Mouse (Mus musculus) thymus, postnatal 14 days (tissue): ENCODE measurements around the gene Slc38a3.

ENCODE experiments used
- DNase-seq: peaks from one replicate; pipeline ENCODE4 v3.0.0; 2021

Slc38a3 gene

GRCm38 (mm10) chr9:107612945-107613569 lies 56.3 kb downstream of the Slc38a3 start:
- no peak for DNase-seq

- peak; percentile 98 for DNase-seq
Observed at GRCm38 (mm10) chr9:107612191-107612944, 57.0 kb downstream of the Slc38a3 start.

GRCm38 (mm10) chr9:107611456-107612190 lies 57.7 kb downstream of the Slc38a3 start:
- DNase-seq = no peak

GRCm38 (mm10) chr9:107609433-107609830 lies 59.9 kb downstream of the Slc38a3 start:
- no peak for DNase-seq

- no peak for DNase-seq
Observed at GRCm38 (mm10) chr9:107608741-107609432, 60.4 kb downstream of the Slc38a3 start, which contains the start of gene Sema3b. Gene Sema3b (minus strand): TSS chr9:107609229.

DNA sequence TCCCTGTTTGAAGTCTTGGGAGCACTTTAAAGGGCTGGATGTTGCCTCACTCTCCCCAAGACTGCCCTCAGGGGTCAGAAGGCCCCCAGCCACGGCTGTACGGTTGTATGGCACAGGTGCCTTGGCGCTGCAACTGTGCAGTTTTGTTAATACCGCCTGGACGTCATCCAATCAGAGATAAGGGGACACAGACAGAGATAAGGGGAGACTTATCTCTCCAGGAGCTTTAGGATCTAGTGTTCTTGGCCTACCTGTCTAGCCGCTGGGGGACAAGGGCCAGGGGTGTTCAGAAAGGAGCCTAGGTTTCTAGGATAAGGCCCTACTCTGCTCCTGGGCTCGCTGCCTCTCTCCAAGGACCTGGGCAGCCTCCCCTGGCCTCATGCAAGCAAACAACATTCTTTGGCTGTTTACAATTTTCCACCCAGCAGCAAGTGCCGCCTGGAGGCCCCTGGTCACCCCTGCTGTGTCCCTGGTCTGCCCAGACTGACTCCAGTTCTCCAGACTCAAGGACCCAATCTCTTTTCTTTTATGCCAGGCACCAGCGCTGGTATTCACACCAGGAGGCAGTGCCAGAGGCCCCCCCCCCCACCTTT lies 61.6 kb downstream of the Slc38a3 start:
- DNase-seq = no peak

DNA sequence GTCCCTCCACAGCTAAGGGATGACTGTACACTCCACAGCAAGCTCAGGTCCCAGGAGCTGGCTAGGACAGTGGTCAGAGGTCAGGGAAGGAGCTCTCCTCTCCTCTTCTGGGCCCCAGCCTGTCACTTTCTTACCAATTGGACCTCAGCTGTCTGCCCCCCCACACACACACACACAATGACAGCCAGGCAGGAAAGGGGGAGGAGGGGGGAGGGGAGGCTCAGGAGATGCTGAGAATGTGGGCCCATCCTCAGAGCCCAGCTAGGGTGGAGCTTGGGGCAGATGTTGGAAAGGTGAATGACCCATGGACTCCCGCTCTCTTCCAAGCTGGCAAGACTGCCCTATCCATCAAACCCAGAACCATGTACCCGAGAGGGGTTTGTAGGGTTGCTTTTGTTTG lies 62.3 kb downstream of the Slc38a3 start:
- no peak for DNase-seq

DNA sequence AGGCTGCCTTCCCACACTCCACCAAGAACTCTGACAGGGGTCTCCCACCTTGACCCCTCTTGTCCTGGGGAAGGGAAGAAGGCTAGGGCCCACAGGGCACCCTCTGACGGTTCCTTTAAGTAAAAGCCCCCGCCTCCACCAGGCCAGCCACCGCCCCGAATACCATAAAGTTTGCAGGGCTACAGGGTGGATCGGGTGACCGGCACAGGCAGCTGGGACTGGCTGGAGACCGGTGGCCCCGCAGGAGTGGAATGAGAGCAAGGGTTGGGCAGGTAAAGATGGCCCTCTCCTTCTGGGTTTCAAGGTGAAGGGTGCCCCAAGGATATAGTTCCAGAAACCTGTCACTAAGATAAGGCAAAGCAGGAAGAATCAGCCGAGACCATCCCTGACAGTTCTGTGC lies 62.7 kb downstream of the Slc38a3 start:
- DNase-seq = no peak

DNA sequence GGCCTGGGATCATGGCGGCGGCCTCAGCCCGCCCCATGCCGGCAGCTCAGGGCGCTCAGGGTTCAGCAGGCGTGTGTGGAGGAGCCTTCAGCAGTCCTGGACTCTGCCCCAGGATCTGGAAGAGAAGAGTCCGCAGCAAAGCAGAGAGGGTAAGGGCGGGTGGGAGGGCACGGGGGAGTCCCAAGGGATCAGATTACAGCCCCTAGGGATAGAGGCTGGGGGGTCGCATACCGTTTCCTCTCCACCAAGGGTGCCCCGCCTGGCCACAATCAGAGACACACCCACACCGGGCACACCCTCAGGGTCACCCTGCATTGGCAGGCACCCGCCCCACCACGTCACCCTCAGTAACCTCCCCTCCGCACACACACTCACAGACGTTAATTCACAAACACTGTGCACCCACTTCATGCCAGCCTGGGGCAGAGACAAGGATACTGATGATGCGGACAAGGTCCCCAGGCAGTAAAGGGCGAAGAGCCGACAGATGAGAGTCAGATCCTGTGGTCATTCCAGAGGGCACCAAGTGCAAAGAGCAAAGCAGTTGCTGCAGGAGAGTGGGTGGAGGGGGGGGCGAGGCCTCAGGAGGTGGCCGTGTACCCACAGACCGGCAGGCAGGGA lies 64.2 kb downstream of the Slc38a3 start:
- DNase-seq = no peak

- no peak for DNase-seq
Observed at GRCm38 (mm10) chr9:107603251-107603650, 66.1 kb downstream of the Slc38a3 start.

DNA sequence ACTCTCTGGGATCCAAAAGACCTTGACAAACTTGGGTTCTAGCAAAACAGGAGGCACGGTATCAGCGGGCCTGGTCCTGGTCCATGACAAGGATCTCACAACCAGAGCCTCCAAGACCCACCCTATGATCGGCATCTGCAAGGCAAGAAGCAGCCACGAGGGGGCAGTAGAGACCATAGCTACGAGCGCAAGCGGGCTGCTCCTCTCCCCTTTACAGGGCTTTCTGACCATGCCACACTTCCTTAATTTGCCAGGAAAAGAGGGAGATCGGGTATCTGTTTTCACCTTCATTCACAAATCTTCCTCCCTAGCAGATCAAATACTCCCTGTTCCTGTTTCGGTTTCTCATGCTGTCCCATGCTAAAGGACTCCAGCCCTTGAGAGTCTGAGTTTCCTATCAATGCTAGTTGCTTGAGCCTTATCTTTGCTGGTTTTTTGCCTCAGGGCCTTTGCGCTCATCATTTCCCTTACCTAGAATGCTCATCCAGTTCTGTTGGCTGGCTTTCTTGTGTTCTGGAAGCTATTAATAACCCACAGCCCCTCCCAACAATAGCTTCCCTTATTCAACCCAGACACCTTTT lies 67.2 kb downstream of the Slc38a3 start:
- DNase-seq = peak; percentile 94

DNA sequence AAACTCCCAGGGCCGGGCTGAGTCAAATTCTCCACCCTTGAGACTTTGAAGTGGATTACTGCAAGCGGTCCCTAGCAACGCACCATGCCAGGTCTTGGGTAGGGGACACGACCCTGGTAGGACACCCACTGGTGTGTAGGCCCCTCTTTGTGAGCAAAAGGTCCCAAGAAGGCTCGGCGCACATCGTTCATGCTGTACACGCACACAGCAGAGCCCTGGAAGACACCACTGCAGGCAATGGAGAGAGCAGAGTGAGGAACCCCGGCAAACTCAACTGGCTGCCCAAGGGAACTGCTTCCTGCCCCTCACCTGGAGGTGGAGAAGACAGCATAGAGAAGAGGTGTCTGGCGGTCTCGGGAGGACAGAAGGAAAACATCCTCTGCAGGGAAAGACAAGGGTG lies 68.1 kb downstream of the Slc38a3 start:
- DNase-seq = no peak

- DNase-seq = peak; percentile 38
Observed at GRCm38 (mm10) chr9:107600745-107601144, 68.6 kb downstream of the Slc38a3 start.
